Mouse (Mus musculus) gonadal fat pad, adult 2 months (tissue): ENCODE results near the gene Zgrf1. TPM values are rescaled to one million over a fixed set of nuclear protein-coding genes. Genes with fewer than 3 reads are reported as not detected.
A peak's percentile ranks its signal among the peaks of the same experiment; 100 is the strongest.

Experiments
- DNase-seq: peaks from one replicate; pipeline ENCODE4 v3.0.0-alpha.2; 2012; ENCODE audit warnings: low read depth
- polyA plus RNA-seq: library from polyadenylated mRNA; depleted of rRNA; stranded (reverse); fragments of >200 nt; gene quantifications from 2 replicates; pipeline ENCODE4 v1.2.3, GENCODE M21; 2012; rRNA removed

Zgrf1 gene
- 1.1 and 1.2 TPM in 2 replicates for polyA plus RNA-seq

DNA sequence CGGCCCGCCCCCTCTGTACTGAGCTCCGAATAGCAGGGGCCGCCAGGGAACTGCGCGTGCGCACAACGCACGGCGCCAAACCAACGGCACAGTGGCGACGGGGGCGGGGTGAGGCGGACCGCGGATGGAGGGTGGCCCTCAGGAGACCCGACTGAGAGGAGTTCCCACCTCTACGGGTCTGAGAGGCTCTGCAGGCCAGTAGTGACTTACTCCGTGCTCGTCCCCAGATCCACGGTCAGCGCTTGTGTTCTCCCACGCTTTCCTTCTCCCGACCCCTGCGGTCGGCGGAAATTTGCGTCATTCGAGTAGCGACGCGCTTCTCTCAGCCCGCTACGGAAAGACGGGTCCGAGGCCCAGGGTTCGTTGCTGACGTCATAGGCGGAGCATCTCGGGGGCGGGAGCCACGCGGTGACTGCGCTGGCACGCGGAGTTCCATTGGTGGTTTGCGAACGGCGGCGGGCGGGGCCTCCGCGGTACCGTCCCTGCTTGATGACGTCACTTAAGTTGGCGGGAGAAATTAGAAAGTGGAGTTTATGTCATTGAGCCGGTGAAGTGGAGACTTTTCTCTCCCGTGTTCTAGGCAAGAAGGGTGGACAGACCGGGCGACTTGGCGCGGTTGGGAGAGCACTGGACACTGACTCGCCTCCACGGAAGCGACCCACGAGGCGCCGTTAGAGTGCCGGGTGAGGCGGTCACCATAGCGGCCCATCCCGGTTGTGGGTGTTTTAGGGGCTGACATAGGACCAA is at the start of gene Zgrf1, which contains the start of gene Larp7:
Gene Zgrf1 (plus strand): TSS at position 517 of the 747 bp plus-strand sequence.
Gene Larp7 (minus strand): TSS at position 377 of the 747 bp plus-strand sequence.
- DNase-seq = peak; percentile 84

DNA sequence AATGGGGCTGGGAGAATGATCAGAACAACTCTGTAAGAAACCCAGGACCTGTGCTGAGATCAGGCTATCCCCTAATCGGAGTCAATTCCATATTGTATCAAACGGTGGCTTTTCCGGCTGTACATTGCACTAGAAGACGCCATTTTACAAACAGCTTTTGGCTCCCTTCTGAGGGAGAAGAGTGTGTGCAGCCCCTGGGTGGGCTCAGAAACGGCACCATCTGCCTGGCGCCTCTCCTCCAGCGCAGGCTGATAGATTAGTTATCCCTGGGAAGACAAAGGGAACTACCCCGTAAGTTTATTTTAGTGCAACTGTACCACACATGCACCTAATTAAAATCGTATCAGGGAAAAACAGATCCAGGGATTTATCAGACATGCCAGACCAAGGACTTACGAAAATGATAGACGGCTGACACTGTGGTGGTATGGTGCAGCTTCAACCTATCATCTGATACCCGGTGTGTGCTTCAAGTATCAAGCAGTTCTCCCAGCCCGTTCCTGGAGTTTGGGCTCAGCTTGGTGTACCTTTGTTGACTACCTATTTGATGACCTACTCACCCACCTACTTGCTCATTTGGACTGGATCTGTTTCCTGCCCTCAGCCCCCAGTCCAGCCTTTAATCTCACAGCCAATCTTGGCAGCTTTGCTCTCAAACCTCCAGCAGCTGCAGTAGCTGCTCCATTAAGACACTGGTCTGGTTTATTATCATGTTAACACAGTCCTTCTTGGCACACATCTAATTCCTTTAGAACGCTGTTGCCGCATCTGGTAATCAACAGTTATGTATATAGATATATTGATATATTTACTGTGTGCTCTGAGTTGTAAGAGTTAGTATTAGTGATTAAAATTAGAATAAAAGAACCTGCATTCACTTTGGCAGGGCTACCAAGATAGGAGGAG is 45.2 kb upstream of the Zgrf1 start:
- no peak for DNase-seq

DNA sequence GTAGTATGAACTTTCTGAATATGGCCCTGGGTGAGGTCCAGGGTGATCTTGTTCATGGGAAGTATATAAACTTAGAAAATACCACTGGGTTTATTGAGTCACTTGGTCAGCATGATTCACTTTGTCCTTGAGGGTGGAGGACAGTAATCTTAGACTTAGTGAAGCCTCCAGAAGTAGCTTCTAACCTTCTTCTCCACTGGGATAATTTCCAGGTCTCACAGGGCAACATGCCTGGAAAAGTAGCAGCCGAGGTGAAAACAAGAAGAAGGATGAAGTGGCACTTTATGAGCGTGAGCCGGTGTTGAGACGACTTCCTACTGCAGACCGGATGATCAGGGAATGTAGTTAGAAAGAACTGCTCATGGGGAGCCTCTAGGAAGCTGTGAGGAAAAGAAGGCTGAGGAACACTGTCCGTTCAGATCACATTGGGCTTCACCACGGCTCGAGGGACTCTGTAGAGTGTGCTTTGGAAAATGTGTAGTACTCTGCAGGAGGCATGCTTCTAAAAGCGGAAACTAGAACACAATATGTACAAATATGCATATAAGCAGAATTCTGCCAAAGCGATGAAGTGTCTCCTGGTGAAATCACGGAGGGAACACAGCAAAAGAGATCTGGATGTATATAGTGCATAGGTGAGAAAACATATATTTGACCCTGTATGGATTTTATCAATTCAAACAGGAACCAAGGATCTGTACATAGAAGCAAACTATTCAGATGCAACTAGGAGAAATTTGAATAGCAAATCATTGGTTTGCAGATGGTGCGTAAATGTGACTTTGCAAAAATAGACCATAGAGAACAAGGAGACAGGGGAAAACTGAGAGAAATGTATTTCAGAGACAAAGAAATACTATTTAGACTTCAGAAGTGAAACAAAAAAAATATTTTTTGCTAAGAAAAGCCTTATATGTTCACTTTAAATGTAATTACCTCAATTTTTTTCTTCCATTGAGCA is 41.2 kb upstream of the Zgrf1 start:
- DNase-seq = no peak

DNA sequence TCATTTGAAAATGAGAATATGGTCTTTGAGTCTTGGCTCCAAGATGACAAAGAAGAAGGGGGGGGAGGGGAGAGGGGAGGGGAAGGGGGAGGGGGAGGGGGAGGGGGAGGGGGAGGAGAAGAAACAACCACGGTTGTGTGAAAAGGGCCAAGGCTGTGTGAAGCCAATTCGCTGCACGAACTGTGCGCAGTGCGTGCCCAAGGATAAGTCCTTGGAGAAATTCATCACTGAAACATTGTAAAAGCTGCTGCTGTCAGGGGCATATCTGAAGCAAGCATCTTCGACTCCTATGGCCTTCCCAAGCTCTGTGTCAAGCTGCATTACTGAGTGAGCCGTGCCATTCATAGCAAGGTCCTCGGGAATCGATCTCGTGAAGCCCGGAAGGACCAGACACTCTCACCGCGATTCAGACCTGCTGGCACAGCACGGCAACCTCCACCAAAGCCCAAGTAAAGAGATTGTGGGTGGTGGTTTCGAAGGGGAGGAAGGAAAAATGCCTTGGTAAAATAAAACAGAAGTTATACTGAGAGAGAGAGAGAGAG is 40.4 kb upstream of the Zgrf1 start:
- no peak for DNase-seq

DNA sequence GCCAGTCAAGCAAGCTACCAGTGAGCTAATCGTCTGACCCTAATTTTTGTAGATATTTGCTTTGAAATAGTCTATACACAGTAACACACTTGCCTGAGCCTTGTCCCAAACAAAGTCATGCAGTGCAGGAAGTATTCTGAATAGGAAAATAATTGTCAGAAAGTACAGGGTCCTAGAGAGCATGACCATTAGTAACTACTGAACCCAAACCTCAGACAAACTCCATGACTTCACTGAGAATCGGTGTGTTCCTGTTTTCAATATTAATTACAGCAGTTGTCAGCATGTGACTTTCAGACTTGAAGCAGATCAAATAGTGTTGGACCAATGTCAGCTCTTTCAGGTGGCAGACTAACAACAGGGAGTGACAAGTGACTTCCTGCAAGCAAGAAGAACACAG is 39.6 kb upstream of the Zgrf1 start:
- DNase-seq = no peak

DNA sequence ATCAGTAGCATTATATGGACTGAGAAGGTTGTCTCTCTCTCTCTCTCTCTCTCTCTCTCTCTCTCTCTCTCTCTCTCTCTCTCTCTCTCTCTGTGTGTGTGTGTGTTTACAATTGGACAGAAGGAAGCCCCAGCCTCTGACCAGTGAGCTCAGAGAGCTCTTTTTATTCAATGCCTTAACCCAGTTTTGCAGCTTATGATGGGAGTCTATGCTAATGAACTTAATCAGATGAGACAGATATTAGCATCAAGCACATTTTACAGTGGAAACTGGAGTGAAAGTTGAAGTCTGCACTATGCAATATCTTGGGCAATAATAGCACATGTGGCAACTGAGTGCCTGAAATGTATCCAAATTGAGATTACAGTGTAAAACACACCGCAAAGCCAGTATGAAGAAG is 38.0 kb upstream of the Zgrf1 start:
- peak; percentile 31 for DNase-seq

DNA sequence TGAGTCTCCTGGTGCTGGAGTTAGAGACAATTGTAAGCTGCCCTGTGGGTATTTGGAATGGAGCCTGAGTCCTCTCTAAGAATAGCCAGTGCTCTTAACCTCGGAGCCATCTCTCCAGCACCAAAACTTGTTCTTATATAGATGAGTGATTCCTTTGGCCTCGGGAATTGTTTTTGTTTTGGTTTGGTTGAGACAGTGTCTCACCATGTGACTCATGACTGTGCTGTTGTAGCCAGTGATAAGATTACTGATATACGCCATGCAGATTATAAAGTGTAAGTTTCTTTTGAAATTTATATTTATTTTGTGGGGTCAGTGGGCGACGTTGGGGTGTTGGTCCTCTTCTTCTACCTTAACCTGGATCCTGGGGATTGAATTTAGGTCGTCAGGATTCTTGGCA is 33.0 kb upstream of the Zgrf1 start:
- no peak for DNase-seq

DNA sequence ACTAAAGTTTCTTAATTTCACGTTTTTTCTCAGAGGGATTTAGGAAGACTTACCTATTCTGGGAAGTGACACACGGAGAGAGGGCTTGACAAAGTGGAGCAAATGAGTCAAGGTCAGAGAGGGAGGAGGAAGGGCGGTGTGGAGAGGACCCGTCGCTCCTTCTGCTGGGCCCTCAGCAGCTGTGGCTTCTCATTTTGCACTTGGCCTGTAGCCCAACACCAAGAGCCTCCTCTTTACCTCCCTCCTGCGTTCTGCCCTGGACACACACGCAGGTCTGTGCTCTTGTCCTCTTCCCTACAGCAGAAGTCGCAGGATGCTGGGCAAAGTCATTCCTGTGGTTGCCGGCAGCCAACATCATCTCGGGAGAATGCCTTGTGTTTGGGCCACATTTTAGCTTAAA is 32.1 kb upstream of the Zgrf1 start:
- DNase-seq = no peak

DNA sequence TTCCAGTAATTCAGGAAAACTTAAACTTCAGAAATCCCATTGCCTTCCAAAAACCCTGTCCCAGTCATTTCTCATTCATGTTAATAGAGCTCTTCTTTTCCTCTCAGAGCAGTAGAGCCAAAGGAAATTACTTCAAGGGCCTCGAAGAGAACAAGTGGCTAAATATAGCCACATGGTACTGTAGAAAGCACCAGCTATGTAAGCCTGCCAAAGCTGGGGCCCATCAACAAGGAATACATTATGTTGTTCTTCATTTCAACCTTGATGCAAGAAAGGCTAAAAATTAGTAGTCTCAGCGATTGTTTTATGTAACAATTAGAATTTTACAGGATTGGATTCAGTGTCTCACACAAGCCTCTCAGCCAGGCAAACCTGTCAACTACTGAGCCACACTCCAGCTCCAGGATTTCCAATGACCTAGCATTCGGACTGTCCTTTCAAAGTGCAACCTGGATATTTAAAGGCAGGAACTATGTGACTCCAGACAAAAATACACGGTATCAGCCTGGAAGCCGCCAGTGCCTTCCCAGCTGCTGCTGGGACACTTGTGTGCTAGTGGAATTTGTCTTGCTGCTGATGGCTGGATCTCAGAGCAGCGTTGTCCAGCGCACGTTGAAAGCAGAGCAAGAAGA is 28.0 kb upstream of the Zgrf1 start:
- DNase-seq = no peak

DNA sequence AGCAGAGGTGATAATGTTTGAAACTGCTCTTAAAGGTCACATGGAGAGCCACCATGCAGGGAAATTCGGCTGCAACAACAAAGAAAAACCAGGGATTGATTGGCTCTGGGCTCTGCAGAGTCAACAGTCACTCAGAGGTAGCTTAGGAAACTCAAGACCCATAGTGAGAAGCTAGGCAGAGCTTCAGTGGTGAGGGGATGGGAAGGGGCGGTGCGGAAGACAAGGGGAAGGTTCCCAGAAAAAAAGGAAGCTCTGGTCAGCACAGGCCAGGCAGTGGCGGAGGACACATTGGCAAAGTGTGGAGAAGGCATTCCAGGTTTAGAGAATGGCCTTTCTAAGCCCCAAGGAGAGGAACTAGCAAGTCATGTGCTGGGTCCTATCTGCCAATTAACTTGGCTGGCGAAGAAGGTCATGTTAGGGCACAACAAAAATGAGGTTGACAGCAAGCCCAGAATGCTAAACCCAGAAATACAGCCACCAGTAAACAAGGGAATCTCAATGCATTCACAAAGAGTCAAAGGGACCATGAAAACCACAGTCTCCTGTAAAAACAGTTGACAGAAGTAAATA is 25.7 kb upstream of the Zgrf1 start:
- no peak for DNase-seq

DNA sequence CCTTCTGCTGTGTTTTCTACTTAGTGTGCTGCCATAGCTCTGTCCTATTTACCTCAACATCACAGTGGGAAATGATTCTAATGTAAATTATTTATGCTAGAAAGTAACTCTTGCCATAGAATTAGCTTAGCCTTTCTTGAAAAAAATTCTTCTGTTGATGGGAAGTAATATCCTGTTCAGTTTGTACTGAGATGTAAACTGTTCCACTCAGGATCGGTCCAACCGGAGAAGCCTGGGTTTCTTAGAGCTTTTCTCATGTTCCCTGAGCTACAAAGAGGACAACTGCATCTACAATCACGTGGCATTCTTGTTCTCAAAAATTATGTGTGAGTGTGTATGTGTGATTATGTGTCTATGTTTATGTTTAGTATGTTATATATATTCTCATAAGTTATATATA is 24.1 kb upstream of the Zgrf1 start:
- DNase-seq = no peak

DNA sequence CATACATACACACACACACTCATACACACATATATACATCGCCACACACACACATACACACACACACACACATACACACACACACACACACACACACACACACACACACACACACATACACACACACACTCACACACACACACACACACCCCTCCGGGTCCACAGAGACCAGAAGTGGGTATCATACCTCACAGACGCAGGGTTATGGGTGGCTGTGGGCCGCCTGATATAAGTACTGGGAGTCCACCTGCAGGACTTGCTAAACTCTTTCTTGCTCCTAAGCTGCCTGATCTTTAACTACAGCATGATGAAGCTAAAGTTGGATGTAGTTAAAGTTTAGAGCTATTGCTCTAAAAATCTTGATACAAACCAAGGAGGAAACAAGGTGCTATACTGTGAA is 23.5 kb upstream of the Zgrf1 start:
- no peak for DNase-seq

DNA sequence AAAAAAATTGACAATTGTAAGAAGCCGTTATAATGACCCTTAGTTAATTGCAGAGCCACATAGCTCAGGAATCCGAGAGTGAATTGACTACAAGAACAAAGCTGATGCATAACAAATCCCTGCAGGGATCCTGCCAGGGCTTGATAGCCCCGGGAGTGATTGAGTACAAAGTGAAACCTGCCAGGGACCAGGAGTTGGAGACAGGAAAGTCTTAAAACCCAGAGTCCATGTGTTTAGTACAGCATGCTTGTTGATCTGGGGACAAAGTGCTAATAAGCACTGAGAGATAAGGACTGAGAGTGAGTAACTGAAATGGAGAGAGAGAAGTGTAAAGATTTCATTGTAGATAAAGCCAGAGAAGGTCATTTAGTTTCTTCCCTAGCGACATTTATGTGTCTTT is 23.0 kb upstream of the Zgrf1 start:
- no peak for DNase-seq

DNA sequence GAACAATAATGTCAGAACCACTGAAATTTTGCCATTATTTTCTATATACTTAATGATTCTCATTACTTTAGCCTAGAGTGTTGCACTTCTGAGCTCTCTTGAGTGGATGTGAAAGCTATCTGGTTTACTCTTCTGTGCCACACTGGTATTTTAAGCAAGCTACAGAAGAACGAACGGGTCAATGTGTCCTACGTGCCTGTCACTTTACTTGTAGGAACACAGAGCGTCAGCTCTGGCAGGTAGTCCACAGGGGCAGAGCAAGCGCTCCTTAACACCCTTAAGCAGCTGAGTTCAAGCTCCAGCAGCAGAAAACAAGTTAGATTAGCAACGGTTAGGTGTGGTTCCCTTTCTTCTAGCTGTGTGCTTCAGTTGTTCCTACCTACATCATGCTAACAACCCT is 14.1 kb upstream of the Zgrf1 start:
- DNase-seq = no peak

DNA sequence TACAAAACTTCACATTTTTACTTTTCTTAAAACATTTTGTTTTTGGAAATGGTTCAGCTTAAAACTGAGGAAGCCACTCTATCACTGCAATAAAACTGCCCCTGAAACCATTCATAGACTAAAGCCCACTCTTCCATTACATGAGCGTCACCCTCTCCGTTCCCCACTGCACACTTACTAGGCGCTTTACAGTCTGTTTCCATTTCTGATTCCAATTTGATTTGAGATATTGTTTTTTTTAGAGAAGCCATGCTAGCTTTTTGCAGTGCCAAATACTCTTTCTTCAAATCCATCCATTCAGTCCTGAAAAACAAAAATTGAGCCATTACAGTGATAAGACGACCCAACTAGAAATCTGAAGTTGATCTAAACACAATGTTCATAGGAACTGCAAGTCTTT is 9.3 kb upstream of the Zgrf1 start:
- no peak for DNase-seq

DNA sequence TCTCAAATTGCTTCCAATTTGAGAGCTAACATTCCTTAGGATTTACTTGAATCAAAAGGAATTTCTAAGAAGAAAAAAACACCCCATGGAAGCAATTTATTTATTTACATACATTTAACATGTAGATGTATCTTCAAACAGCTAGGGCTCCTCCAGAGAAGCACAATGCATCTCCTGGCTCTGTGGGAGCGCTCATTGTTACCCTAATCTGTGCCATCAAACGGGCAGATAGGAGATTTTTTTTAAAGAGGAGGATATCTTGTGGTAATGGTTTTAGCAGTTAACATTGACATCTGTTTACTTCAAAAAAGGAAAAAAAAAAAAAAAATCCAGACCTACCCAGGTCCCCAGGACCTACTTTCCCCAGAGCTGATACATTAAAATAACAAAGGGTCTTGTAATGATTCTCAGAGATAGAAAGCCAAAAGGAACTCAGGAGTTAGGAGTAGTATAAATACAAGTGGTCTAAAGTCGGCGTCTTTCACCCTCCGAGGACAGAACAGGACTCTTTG is 8.6 kb upstream of the Zgrf1 start:
- DNase-seq = no peak

DNA sequence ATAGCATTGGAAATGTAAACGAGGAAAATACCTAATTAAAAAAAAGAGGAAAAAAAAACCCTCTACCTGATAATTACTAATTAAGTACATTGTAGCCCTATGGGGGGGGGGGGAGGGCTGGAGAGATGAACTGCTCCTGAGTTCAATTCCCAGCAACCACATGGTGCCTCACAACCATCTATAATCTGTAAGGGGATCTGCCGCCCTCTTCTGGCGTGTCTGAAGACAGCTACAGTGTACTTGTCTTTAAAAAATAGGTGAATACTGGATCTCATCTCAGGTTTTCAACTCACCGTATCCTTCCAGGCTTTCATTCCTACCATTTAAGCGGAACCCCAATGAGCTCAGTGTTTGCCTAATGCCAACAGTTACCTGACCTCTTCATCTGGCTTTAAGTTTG is 5.4 kb upstream of the Zgrf1 start:
- DNase-seq = no peak

DNA sequence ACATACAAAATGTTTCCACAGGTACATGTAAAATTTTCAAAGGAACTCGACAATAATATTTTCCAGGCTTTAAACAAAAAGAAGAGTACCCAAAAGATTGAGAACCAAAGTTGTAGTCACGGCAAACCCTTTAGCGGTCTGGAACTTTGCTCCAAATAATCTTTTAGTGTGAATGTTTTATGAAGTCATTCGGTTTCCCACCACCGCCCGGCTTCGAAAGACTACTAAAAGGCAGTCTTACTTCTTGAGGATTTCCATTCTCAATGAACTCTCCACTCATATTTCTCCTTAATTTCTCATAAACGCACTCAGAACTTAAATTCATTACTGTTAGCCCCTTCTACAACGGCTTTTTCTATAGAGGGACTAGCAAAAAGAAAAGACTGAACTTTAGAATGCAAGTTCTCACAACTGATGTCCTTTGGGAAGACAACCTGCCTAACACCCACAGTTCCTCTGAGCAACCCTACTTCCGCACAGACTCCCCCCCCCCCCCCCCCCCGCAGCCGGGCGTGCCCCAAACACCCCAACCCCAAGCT is 786 bp upstream of the Zgrf1 start:
- peak; percentile 8 for DNase-seq

DNA sequence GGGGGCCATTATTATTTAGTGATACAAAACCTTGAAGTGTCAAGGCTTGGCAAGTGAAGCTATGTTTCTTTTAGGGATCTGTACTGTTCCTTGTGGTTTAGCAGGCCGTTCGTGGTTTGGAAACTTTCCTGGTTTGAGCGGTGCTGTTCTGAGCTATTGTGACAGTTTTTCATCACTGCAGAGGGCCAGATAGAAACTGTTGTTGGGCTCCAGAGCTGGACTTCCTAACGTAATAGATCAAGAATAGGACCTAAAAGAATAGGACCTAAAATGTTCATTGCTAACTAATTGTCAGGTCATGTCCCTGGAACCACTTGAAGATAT is 393 bp downstream of the Zgrf1 start:
- no peak for DNase-seq

DNA sequence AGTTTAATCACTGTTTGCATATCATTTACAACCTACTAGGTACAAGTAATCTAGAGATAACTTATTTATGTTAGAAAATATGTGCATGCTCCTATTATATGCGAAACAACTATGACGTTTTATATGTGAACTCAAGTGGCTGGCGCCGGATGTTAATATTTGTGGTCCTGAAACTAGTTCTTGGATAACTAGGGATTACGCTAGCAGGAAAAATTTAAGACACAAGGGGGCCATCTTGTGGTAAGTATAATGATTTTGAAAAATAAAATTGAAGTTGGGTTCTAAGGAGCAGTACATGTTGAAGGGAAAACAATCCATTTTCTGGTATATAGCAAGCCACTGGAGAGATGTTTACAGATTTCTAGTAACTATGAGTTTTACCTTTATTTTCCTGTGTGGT is 1.4 kb downstream of the Zgrf1 start:
- DNase-seq = no peak
